Mouse (Mus musculus) intestine, embryonic 15.5 days (tissue): ENCODE data around the gene Gphn. TPM values are rescaled to one million over a fixed set of nuclear protein-coding genes. Genes with fewer than 3 reads are reported as not detected.

Experiments
- ATAC-seq: fragments of 200-750 bp; cut with Nextera tagmentation; 2 replicates; pipeline ENCODE4 v1.8.0; 2017; ENCODE audit warnings: moderate TSS enrichment, moderate library complexity
- H3K27ac ChIP-seq: fragments of 300-500 bp; sonication (generic); 2 replicates; pipeline ENCODE4 v1.5.1; 2015; ENCODE audit warnings: mild to moderate bottlenecking, inconsistent platforms
- H3K27me3 ChIP-seq: fragments of 300-500 bp; sonication (generic); replicated peaks from 2 replicates; pipeline ENCODE4 v1.6.1; 2015; ENCODE audit warnings: inconsistent platforms
- H3K36me3 ChIP-seq: fragments of 300-500 bp; sonication (generic); 2 replicates; pipeline ENCODE4 v1.6.1; 2015; ENCODE audit warnings: inconsistent platforms
- H3K4me1 ChIP-seq: fragments of 300-500 bp; sonication (generic); replicated peaks from 2 replicates; pipeline ENCODE4 v1.6.1; 2015; ENCODE audit warnings: inconsistent platforms
- H3K4me2 ChIP-seq: fragments of 300-500 bp; sonication (generic); replicated peaks from 2 replicates; pipeline ENCODE4 v1.6.1; 2015; ENCODE audit warnings: mild to moderate bottlenecking, inconsistent platforms
- H3K4me3 ChIP-seq: fragments of 300-500 bp; sonication (generic); replicated peaks from 2 replicates; pipeline ENCODE4 v1.5.1; 2015; ENCODE audit warnings: inconsistent platforms
- H3K9ac ChIP-seq: fragments of 300-500 bp; sonication (generic); 2 replicates; pipeline ENCODE4 v1.6.1; 2015; ENCODE audit warnings: inconsistent platforms
- H3K9me3 ChIP-seq: fragments of 300-500 bp; sonication (generic); 2 replicates; pipeline ENCODE4 v1.6.1; 2016; ENCODE audit warnings: inconsistent platforms
- WGBS: fragments of 180-500 bp; shearing (Covaris S2); methylation state at CpG from one replicate; pipeline ENCODE4 v1.1.7; 2015; 5-methylcytosine and 5-hydroxymethylcytosine counted together
- polyA plus RNA-seq: library from polyadenylated mRNA; unstranded; fragments of >200 nt; fragmentation: Nextera tagmentation; extraction: Ambion mirVana; gene quantifications from 2 replicates; pipeline ENCODE4 v1.2.1, GENCODE M21; 2015

Gene Gphn
- polyA plus RNA-seq, 1 experiment from 2014 or later, result 15.3 TPM

DNA sequence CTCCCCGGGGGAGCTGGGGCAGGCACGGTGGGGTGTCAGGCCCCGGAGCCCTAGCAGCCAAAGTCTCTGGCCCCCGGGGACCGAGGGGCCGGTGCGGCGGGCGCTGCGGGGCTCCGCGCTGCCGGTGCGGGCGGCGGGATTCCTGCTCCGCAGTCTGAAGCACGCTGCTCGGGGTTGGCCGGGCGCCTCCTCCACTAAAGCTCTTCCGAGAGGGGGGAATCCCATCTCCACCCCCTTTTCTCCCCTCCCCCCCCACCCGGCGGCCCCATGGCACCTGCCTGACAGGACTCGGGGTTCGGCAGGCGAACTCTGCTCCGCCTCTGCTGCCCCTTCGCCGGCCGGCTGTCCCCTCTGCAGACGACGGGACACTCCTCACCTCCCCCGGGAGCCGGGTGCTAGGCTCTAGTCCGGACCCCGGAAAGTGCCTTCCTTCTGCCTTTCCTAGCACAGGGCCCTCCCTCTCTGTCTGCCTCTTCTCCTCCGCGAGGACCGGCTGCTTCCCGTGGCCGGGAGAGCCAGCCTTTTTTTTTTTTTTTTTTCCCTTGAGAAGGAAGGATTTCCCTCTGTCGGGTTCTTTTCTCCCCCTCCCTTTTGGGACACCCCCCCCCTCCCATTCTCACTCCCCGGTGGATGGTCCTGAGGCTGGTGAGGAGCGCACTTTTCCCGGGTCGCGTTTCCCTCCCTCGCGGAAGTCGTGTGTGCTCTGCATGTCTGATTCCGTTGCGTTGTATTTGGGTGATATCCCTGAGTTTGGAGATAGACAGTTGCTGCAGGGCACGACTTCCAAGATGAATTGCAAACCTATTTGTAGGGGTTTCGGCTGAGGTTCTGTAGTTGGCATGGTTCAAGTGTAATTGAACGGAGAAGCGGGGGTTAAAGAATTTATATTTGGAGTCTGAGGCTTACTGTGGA is 1.1 kb downstream of the Gphn start:
- Histone ChIP-seq H3K27me3 (no peaks in the 10 kb centered on the region), H3K9ac (peak overlapping the region; percentile 86), H3K36me3 (no peaks in the 10 kb centered on the region), H3K4me2 (peak overlapping the region; percentile 76), H3K9me3 (no peaks in the 10 kb centered on the region), H3K4me3 (peak overlapping the region; percentile 93), H3K27ac (peak overlapping the region; percentile 100), H3K4me1 (0 out of 2 replicates have a peak, but pooled peaks cover 2% of the 10 kb centered on the region)
- peak; percentile 35 for ATAC-seq
- under 1% methylated on average over 53 of the region's 57 CpGs for WGBS

DNA sequence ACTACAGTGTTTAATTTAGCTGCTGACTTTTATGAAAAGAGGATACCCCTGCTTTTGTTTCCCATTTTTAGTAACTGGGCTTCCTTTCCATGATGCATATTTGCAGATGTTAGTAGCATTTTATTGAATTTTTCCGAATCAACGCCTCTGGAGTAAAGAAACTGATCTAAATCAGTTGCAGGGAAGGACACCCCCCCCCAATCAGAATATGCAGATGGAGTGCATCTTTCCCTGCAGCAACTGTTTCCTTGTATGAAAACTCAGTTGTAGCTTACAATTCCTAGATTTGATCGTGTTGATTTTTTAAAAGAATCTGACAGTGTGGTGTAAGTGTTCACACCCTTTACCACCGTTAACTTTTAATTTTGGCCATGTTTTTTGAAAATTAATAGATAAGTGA is 2.0 kb downstream of the Gphn start:
- 52% methylated on average over 4 of the region's 4 CpGs for WGBS
- H3K4me3 ChIP-seq, result peak overlapping the region; percentile 93

DNA sequence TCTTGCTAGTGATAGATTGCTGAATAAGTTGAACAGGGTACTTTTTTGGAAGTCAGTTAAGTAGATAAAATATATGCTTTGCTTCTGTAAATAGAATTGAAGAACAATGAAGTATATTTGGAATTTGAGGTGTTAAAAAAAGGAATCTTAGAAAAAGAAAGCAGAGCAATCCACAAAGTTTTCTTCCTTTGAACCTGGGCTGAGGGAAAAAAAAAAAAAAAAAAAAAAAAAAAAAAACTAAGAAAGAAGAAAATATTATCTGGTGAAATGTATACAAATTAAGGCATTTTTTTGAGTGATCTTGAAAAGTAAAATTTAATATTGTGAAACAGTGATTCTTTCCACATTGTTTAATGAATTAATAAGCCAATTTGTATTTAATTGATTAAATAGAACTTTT is 6.4 kb downstream of the Gphn start:
- Histone ChIP-seq H3K9me3 (no peaks in the 10 kb centered on the region), H3K4me1 (0 out of 2 replicates have a peak, but pooled peaks cover 2% of the 10 kb centered on the region), H3K4me2 (no peak overlapping the region), H3K4me3 (no peak overlapping the region), H3K27ac (no peak overlapping the region), H3K27me3 (no peaks in the 10 kb centered on the region), H3K36me3 (no peaks in the 10 kb centered on the region), H3K9ac (no peak overlapping the region)
- ATAC-seq, result no peak

More for the DNA sequence above, 2.0 kb downstream of the Gphn start:
- Histone ChIP-seq H3K27me3 (no peaks in the 10 kb centered on the region), H3K9ac (no peak overlapping the region), H3K4me1 (0 out of 2 replicates have a peak, but pooled peaks cover 2% of the 10 kb centered on the region), H3K9me3 (no peaks in the 10 kb centered on the region), H3K36me3 (no peaks in the 10 kb centered on the region), H3K4me2 (peak overlapping the region; percentile 76), H3K27ac (no peak overlapping the region)
- ATAC-seq, result no peak

DNA sequence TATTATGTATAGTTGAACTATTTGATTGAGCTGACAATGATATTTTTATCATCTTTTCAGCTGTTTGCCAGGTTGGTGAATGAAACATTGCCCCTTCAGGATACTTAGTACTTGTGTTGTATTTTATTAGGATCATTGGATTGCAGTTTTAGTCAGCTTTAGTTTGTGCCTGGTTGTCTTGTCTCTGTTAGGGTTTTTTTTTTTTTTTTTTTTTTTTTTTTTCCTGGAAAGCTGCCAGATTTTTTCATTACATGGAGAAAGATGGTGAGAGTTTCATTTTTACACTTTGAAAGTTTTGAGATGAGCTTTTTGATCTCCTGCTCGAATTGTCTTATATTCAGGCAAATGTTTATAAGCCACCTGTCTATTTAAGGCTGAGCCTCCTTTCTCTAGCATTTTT is 22.2 kb downstream of the Gphn start:
- no peak overlapping the region for H3K9ac ChIP-seq
- no peaks in the 10 kb centered on the region for H3K4me1 ChIP-seq
- no peaks in the 10 kb centered on the region for H3K9me3 ChIP-seq
- no peak for ATAC-seq
- no peak overlapping the region for H3K4me3 ChIP-seq
- no peak overlapping the region for H3K4me2 ChIP-seq
- no peaks in the 10 kb centered on the region for H3K27me3 ChIP-seq
- no peaks in the 10 kb centered on the region for H3K36me3 ChIP-seq
- WGBS, result 50% methylated on average over 1 of the region's 1 CpGs
- H3K27ac ChIP-seq, result no peak overlapping the region

GRCm38 (mm10) chr12:78249151-78249550 is 23.0 kb downstream of the Gphn start:
- no peak overlapping the region for H3K9ac ChIP-seq
- no peaks in the 10 kb centered on the region for H3K36me3 ChIP-seq
- H3K4me2 ChIP-seq, result no peak overlapping the region
- no peak overlapping the region for H3K4me3 ChIP-seq
- no peaks in the 10 kb centered on the region for H3K4me1 ChIP-seq
- H3K27ac ChIP-seq, result no peak overlapping the region
- H3K27me3 ChIP-seq, result no peaks in the 10 kb centered on the region
- H3K9me3 ChIP-seq, result no peaks in the 10 kb centered on the region
- ATAC-seq, result no peak

DNA sequence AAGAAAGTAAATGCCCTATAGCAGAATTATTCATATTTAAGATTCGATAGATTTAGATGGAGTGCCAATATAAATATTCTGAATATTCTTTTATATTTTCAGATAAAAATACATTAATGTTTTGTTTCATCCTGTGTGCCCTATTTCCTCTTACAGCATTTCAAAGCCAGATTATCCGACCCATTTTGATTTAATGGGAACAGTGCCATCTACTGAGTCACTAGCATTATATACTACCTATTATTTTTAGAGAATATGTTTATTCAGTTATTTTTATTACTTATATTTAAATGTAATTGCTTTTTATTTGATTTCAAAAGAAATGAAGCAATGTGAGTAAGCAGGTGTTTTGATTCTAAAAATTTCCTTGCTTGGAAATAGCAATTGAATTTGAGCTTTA is 51.2 kb downstream of the Gphn start:
- no peak for ATAC-seq
- H3K4me3 ChIP-seq, result no peak overlapping the region
- no peaks in the 10 kb centered on the region for H3K9me3 ChIP-seq
- no peaks in the 10 kb centered on the region for H3K36me3 ChIP-seq
- no peak overlapping the region for H3K9ac ChIP-seq
- 74% methylated on average over 2 of the region's 2 CpGs for WGBS
- no peak overlapping the region for H3K27ac ChIP-seq
- H3K27me3 ChIP-seq, result no peaks in the 10 kb centered on the region
- no peak overlapping the region for H3K4me2 ChIP-seq
- H3K4me1 ChIP-seq, result no peaks in the 10 kb centered on the region

- no peak overlapping the region for H3K9ac ChIP-seq
Measured at GRCm38 (mm10) chr12:78290384-78290783, 64.2 kb downstream of the Gphn start.

GRCm38 (mm10) chr12:78298824-78299398 is 72.7 kb downstream of the Gphn start:
- no peak for ATAC-seq
- WGBS, result 76% methylated on average over 1 of the region's 1 CpGs

More at GRCm38 (mm10) chr12:78290384-78290783, 64.2 kb downstream of the Gphn start:
- no peaks in the 10 kb centered on the region for H3K36me3 ChIP-seq
- H3K27me3 ChIP-seq, result no peaks in the 10 kb centered on the region
- no peak overlapping the region for H3K4me2 ChIP-seq
- 84% methylated on average over 1 of the region's 1 CpGs for WGBS
- no peak overlapping the region for H3K27ac ChIP-seq
- no peaks in the 10 kb centered on the region for H3K9me3 ChIP-seq
- H3K4me1 ChIP-seq, result no peaks in the 10 kb centered on the region
- no peak overlapping the region for H3K4me3 ChIP-seq
- ATAC-seq, result no peak

GRCm38 (mm10) chr12:78315106-78315505 is 88.9 kb downstream of the Gphn start:
- H3K36me3 ChIP-seq, result no peaks in the 10 kb centered on the region
- H3K27me3 ChIP-seq, result no peaks in the 10 kb centered on the region
- H3K9me3 ChIP-seq, result no peaks in the 10 kb centered on the region
- H3K9ac ChIP-seq, result no peak overlapping the region
- no peak overlapping the region for H3K27ac ChIP-seq
- no peak for ATAC-seq
- no peak overlapping the region for H3K4me2 ChIP-seq
- no peaks in the 10 kb centered on the region for H3K4me1 ChIP-seq
- H3K4me3 ChIP-seq, result no peak overlapping the region

More at GRCm38 (mm10) chr12:78298824-78299398, 72.7 kb downstream of the Gphn start:
- no peak overlapping the region for H3K9ac ChIP-seq
- H3K27ac ChIP-seq, result no peak overlapping the region
- no peaks in the 10 kb centered on the region for H3K27me3 ChIP-seq
- H3K36me3 ChIP-seq, result no peaks in the 10 kb centered on the region
- H3K4me3 ChIP-seq, result no peak overlapping the region
- no peaks in the 10 kb centered on the region for H3K9me3 ChIP-seq
- H3K4me1 ChIP-seq, result no peaks in the 10 kb centered on the region
- H3K4me2 ChIP-seq, result no peak overlapping the region

DNA sequence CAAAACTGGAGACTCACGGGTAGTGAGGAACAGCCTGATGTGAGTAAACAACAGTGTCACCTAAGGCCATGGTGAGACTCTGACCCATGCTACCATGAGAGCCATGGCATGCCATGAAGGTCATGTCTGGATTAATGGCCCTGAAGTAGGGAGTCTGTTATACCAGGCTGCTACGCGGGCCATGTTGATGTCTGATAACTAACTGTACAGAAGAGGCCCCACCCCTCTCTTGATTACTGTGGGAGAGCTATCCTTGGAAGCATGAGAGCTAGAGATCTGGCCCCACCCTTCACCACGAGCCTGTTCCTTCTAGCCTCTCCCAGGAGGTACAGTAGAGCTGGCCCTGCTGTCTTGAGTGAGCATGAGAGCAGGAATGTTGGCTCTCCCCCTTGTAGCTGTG is 101.8 kb downstream of the Gphn start:
- H3K9me3 ChIP-seq, result no peaks in the 10 kb centered on the region
- H3K27ac ChIP-seq, result no peak overlapping the region
- H3K27me3 ChIP-seq, result no peaks in the 10 kb centered on the region
- H3K36me3 ChIP-seq, result no peaks in the 10 kb centered on the region
- no peak overlapping the region for H3K9ac ChIP-seq
- no peaks in the 10 kb centered on the region for H3K4me1 ChIP-seq
- no peak; the same call in 1 of the 2 replicates for ATAC-seq
- H3K4me2 ChIP-seq, result no peak overlapping the region
- 81% methylated on average over 4 of the region's 4 CpGs for WGBS
- no peak overlapping the region for H3K4me3 ChIP-seq

DNA sequence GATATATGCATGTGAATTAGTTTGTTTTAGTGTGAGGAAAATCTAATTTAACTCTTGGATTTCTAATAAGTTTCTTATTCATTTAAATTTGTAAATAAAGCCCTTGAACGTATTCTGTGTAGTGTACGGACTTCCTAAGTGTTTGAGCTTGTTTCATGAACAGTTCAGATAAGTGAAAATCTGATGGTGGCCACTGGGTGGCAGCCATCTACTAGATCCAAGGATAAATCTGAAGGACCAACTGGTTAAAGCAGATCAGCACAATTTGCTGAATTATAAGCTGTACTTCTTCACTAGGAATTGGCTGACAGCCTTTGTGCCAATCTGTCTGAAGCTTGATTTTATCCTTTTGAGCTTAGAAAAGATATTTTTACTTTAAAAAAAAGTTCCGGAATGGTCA is 105.9 kb downstream of the Gphn start:
- no peak overlapping the region for H3K9ac ChIP-seq
- H3K4me2 ChIP-seq, result no peak overlapping the region
- WGBS, result 58% methylated on average over 3 of the region's 3 CpGs
- no peak overlapping the region for H3K27ac ChIP-seq
- no peaks in the 10 kb centered on the region for H3K27me3 ChIP-seq
- H3K4me1 ChIP-seq, result no peaks in the 10 kb centered on the region
- H3K9me3 ChIP-seq, result no peaks in the 10 kb centered on the region
- ATAC-seq, result no peak
- H3K4me3 ChIP-seq, result no peak overlapping the region
- H3K36me3 ChIP-seq, result no peaks in the 10 kb centered on the region

DNA sequence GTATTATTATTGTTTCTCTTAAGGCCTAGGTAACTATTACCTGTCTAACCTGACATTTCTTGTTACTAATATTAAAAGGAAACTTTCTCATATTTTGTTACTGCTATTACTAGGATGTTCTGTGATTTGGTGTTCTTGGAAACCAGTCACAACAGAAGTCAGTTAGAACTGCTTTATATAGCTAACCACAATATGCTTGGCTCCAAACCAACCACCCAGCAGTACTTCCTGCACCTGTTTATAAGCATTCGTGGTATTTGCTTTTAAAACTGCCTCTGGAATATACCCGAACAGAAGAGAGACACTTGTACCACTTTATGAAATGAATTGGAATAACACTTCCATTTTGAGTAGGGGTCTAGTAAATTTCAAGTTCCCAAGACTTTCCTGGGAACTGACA is 130.3 kb downstream of the Gphn start:
- Histone ChIP-seq H3K9me3 (no peaks in the 10 kb centered on the region), H3K27ac (no peak overlapping the region), H3K4me1 (no peaks in the 10 kb centered on the region), H3K27me3 (no peaks in the 10 kb centered on the region), H3K36me3 (no peaks in the 10 kb centered on the region), H3K9ac (no peak overlapping the region), H3K4me2 (no peak overlapping the region), H3K4me3 (no peak overlapping the region)
- 76% methylated on average over 2 of the region's 2 CpGs for WGBS
- no peak for ATAC-seq

DNA sequence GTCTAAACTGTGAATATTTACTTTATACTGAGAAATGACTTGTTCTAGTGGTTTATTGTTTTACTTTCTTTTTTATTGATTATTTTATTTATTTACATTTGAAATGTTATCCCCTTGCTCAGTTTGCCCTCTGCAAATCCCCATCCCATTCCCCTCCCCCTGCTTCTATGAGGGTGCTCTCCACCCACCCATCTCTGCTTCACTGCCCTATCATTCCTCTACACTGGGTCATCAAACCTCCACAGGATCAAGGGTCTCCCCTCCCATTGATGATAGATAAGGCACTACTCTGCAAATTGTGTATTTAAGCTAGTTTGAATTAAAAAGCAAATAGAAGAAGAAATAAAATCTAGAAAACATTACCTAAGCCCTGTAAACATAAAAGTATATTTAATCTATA is 163.1 kb downstream of the Gphn start:
- Histone ChIP-seq H3K27ac (no peak overlapping the region), H3K9ac (no peak overlapping the region), H3K9me3 (no peaks in the 10 kb centered on the region), H3K4me3 (no peak overlapping the region), H3K36me3 (no peaks in the 10 kb centered on the region), H3K27me3 (no peaks in the 10 kb centered on the region), H3K4me1 (no peaks in the 10 kb centered on the region), H3K4me2 (no peak overlapping the region)
- ATAC-seq, result no peak
